In the genomic region with DNA sequence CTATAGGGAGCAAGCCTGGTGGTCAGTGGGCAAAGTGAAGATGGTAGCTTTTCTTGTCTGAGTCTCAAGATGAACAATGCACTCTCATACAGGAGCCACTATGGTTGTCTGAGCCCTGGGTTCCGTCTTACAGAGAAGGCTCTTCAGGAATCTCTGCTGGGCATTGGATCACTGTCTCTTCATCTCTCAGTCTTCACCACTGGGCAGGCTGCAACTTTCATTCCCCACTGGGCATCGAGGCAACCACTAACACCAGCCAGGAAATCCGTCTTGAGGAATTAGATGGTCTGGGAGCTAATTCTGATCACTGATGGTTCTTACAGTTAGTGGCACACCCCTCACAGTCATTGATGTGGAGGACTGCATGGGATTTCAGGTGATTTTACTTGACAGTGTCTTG, we compare ENCODE assay signal across 34 mouse cellular contexts.
"Had no signal": no experiment of that assay in that cellular context is flagged by ENCODE, and none has a peak within 500 bp of the region (broad histone marks: within the 10 kb centered on the region; RNA-seq: fewer than 3 reads in every experiment).

No protein-coding gene starts in this region.

- ATAC-seq: hindbrain, embryonic 16.5 days; hindbrain, postnatal 0 days; inflammation-experienced regulatory T-cells, adult 6 months; intestine, embryonic 15.5 days; intestine, embryonic 16.5 days; intestine, postnatal 0 days had no signal

- H3K9ac ChIP-seq: heart, embryonic 13.5 days; heart, embryonic 15.5 days; hindbrain, embryonic 12.5 days; hindbrain, embryonic 13.5 days; hindbrain, embryonic 14.5 days; hindbrain, embryonic 15.5 days; intestine, embryonic 15.5 days; kidney, embryonic 15.5 days had no signal

- H3K4me3 ChIP-seq: heart, embryonic 13.5 days; heart, embryonic 15.5 days; hindbrain, embryonic 10.5 days; hindbrain, embryonic 12.5 days; hindbrain, embryonic 13.5 days; hindbrain, embryonic 15.5 days; intestine, embryonic 15.5 days; kidney, embryonic 15.5 days; layer of hippocampus, adult 2 months; left cerebral cortex, adult 2 months had no signal

- H3K4me2 ChIP-seq: heart, embryonic 11.5 days; heart, embryonic 13.5 days; heart, embryonic 15.5 days; hindbrain, embryonic 12.5 days; hindbrain, embryonic 13.5 days; hindbrain, embryonic 14.5 days; hindbrain, embryonic 15.5 days; intestine, embryonic 15.5 days; kidney, embryonic 15.5 days had no signal

- H3K9me3 ChIP-seq: heart, embryonic 13.5 days; heart, embryonic 15.5 days; hindbrain, embryonic 10.5 days; hindbrain, embryonic 12.5 days; hindbrain, embryonic 13.5 days; hindbrain, embryonic 15.5 days; intestine, embryonic 15.5 days; kidney, embryonic 15.5 days had no signal

- H3K27ac ChIP-seq: heart, embryonic 13.5 days; heart, embryonic 15.5 days; hindbrain, embryonic 10.5 days; hindbrain, embryonic 12.5 days; hindbrain, embryonic 13.5 days; hindbrain, embryonic 14.5 days; hindbrain, embryonic 15.5 days; hindbrain, postnatal 0 days; intestine, embryonic 15.5 days; kidney, embryonic 15.5 days; kidney, postnatal 0 days; layer of hippocampus, adult 2 months; left cerebral cortex, adult 2 months had no signal

- H3K4me1 ChIP-seq: hindbrain, embryonic 15.5 days; intestine, embryonic 15.5 days had no signal

- H3K36me3 ChIP-seq: heart, embryonic 15.5 days; hindbrain, embryonic 15.5 days; intestine, embryonic 15.5 days; kidney, embryonic 15.5 days had no signal

- H3K27me3 ChIP-seq: hindbrain, embryonic 12.5 days; hindbrain, embryonic 13.5 days; hindbrain, embryonic 15.5 days; intestine, embryonic 15.5 days; kidney, embryonic 15.5 days had no signal

- DNase-seq: heart, postnatal 10 days; heart, postnatal 14 days; heart, postnatal 36 days; heart, postnatal 4 days; kidney, adult 11 months; kidney, adult 18-20 months; kidney, adult 2 months; kidney, adult 8-10 months; kidney, adult 9 months; kidney, postnatal 10 days; kidney, postnatal 14 days; kidney, postnatal 25 days; kidney, postnatal 36 days; kidney, postnatal 4 days; layer of hippocampus, adult 9-11 months; layer of hippocampus, postnatal 36 days had no signal
